Mouse (Mus musculus): Measurements from ENCODE around the gene Cdk18. TPM values are rescaled to one million over a fixed set of nuclear protein-coding genes. Genes with fewer than 3 reads are reported as not detected.
A peak's percentile ranks its signal among the peaks of the same experiment; 100 is the strongest.

Gene Cdk18
- polyA plus RNA-seq, 1 experiment from 2014 or later, result 10.3 TPM

DNA sequence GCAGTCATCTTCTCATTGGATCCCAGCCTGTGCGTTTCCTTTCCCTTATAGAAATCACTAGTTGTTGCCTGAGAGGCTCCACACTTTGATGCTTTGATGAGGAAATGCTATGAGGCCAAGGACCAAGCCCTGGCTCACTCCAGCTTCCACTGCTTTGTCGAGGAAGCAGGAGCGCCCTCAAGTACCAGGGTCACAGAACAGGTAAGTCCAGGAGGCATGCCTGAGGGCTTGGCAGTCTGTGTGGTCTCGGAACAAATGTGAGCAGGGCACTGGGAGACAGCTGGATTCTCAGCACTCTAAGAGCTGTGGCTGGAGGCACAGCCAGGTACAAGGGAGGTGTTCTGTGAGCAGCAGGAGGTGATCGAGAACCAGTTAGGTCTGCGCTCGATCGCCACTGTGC lies 27.1 kb downstream of the Cdk18 start:
- Histone ChIP-seq H3K27ac (no peak overlapping the region), H3K9ac (ENCODE audit: low read depth, low read length) (no peak overlapping the region), H3K27me3 (ENCODE audit: insufficient read depth, low read length) (no peaks in the 10 kb centered on the region), H3K36me3 (ENCODE audit: insufficient read depth, low read length) (0 out of 2 replicates have a peak, but pooled peaks cover 3% of the 10 kb centered on the region), H3K4me3 (replicated peaks; ENCODE audit: low read depth, low read length) (no peak overlapping the region), H3K9me3 (replicated peaks; ENCODE audit: low read length) (no peaks in the 10 kb centered on the region), H3K4me2 (ENCODE audit: low read length) (no peak overlapping the region), H3K4me1 (replicated peaks; ENCODE audit: insufficient read depth, low read length) (no peaks in the 10 kb centered on the region)
- whole genome bisulfite sequencing, result 74% methylated on average over 8 of the region's 8 CpGs
- ATAC-seq (replicated peaks; ENCODE audit: low FRiP score, low read depth), result no peak
- DNase-seq (ENCODE audit: low spot score), result no peak
- no peak for TF ChIP-seq CTCF (IDR thresholded peaks at IDR 0.05; ENCODE audit: low read depth)

- no peaks in the 10 kb centered on the region for H3K9me3 ChIP-seq (replicated peaks; ENCODE audit: low read length)
- no peaks in the 10 kb centered on the region for H3K4me1 ChIP-seq (replicated peaks; ENCODE audit: insufficient read depth, low read length)
- 0 out of 2 replicates have a peak, but pooled peaks cover 3% of the 10 kb centered on the region for H3K36me3 ChIP-seq (ENCODE audit: insufficient read depth, low read length)
- H3K4me3 ChIP-seq (replicated peaks; ENCODE audit: low read depth, low read length), result no peak overlapping the region
- no peaks in the 10 kb centered on the region for H3K27me3 ChIP-seq (ENCODE audit: insufficient read depth, low read length)
- H3K9ac ChIP-seq (ENCODE audit: low read depth, low read length), result no peak overlapping the region
- no peak overlapping the region for H3K4me2 ChIP-seq (ENCODE audit: low read length)
- H3K27ac ChIP-seq, result no peak overlapping the region
- DNase-seq (ENCODE audit: low spot score) (no peak), ATAC-seq (replicated peaks; ENCODE audit: low FRiP score, low read depth) (no peak)
- WGBS, result 25% methylated on average over 1 of the region's 1 CpGs
- no peak for TF ChIP-seq CTCF (IDR thresholded peaks at IDR 0.05; ENCODE audit: low read depth)
These were observed 28.1 kb downstream of the Cdk18 start for GRCm38 (mm10) chr1:132111411-132111810.

- no peaks in the 10 kb centered on the region for H3K27me3 ChIP-seq (ENCODE audit: insufficient read depth, low read length)
These were observed 30.1 kb downstream of the Cdk18 start for GRCm38 (mm10) chr1:132109368-132109767.

GRCm38 (mm10) chr1:132104353-132104752 lies 35.1 kb downstream of the Cdk18 start:
- Histone ChIP-seq H3K36me3 (ENCODE audit: insufficient read depth, low read length) (no peaks in the 10 kb centered on the region), H3K27ac (no peak overlapping the region), H3K4me2 (ENCODE audit: low read length) (no peak overlapping the region), H3K9me3 (replicated peaks; ENCODE audit: low read length) (no peaks in the 10 kb centered on the region), H3K4me1 (replicated peaks; ENCODE audit: insufficient read depth, low read length) (no peaks in the 10 kb centered on the region), H3K9ac (ENCODE audit: low read depth, low read length) (no peak overlapping the region), H3K4me3 (replicated peaks; ENCODE audit: low read depth, low read length) (no peak overlapping the region), H3K27me3 (ENCODE audit: insufficient read depth, low read length) (no peaks in the 10 kb centered on the region)
- no peak for DNase-seq (ENCODE audit: low spot score)
- ATAC-seq (replicated peaks; ENCODE audit: low FRiP score, low read depth), result no peak
- 72% methylated on average over 14 of the region's 14 CpGs for WGBS
- TF ChIP-seq CTCF (IDR thresholded peaks at IDR 0.05; ENCODE audit: low read depth), result no peak

More at GRCm38 (mm10) chr1:132109368-132109767, 30.1 kb downstream of the Cdk18 start:
- ATAC-seq (replicated peaks; ENCODE audit: low FRiP score, low read depth) (no peak), DNase-seq (ENCODE audit: low spot score) (no peak)
- H3K4me3 ChIP-seq (replicated peaks; ENCODE audit: low read depth, low read length), result no peak overlapping the region
- H3K4me1 ChIP-seq (replicated peaks; ENCODE audit: insufficient read depth, low read length), result no peaks in the 10 kb centered on the region
- no peak overlapping the region for H3K9ac ChIP-seq (ENCODE audit: low read depth, low read length)
- H3K27ac ChIP-seq, result no peak overlapping the region
- no peaks in the 10 kb centered on the region for H3K9me3 ChIP-seq (replicated peaks; ENCODE audit: low read length)
- WGBS, result 51% methylated on average over 2 of the region's 2 CpGs
- TF ChIP-seq CTCF (IDR thresholded peaks at IDR 0.05; ENCODE audit: low read depth), result no peak
- H3K36me3 ChIP-seq (ENCODE audit: insufficient read depth, low read length), result no peaks in the 10 kb centered on the region
- H3K4me2 ChIP-seq (ENCODE audit: low read length), result no peak overlapping the region

DNA sequence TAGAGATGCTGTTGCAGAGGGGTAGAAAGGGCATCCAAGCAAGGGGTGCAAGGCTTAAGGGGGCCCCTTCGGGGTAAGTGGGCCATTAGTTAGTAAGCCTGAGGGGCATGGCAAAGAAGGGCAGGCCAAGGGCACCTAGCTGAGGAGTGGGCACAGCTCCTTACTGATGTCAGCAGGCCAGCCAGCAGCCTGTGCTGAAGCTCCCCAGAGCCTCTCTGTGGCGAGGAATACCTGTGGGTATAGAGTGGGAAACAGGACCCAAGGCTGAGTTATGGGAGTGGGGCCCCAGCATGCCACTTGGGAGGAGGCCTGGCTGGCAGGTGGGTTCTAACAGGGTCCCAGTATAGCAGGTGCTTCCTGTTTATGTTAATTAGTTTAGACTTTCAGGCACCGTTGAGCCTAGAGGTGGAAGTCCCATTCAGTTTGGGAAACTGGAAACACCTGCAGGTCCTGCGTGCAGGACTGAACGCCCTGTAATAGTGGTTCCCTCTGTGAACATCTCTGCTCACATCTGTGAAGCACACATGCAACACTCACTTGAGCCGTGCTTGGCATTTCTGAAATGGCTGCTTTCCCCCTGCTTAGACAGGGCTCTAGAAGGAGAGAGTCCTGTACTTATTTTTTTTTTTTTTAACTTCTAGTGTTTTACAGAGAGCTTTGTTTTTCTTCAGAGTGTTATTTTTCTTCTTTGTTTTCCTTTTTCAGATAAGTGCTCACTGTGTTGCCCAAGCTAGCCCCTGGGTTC lies 37.4 kb downstream of the Cdk18 start:
- no peaks in the 10 kb centered on the region for H3K36me3 ChIP-seq (ENCODE audit: insufficient read depth, low read length)
- 59% methylated on average over 6 of the region's 6 CpGs for WGBS
- H3K4me3 ChIP-seq (replicated peaks; ENCODE audit: low read depth, low read length), result no peak overlapping the region
- H3K4me2 ChIP-seq (ENCODE audit: low read length), result no peak overlapping the region
- no peaks in the 10 kb centered on the region for H3K4me1 ChIP-seq (replicated peaks; ENCODE audit: insufficient read depth, low read length)
- H3K9ac ChIP-seq (ENCODE audit: low read depth, low read length), result no peak overlapping the region
- H3K27ac ChIP-seq, result no peak overlapping the region
- ATAC-seq (replicated peaks; ENCODE audit: low FRiP score, low read depth) (peak; percentile 19; the same call in 1 of the 2 replicates), DNase-seq (ENCODE audit: low spot score) (no peak)
- no peak for TF ChIP-seq CTCF (IDR thresholded peaks at IDR 0.05; ENCODE audit: low read depth)
- H3K9me3 ChIP-seq (replicated peaks; ENCODE audit: low read length), result no peaks in the 10 kb centered on the region
- no peaks in the 10 kb centered on the region for H3K27me3 ChIP-seq (ENCODE audit: insufficient read depth, low read length)

GRCm38 (mm10) chr1:132099775-132100174 lies 39.7 kb downstream of the Cdk18 start:
- 83% methylated on average over 4 of the region's 4 CpGs for WGBS
- TF ChIP-seq CTCF (IDR thresholded peaks at IDR 0.05; ENCODE audit: low read depth), result no peak
- Histone ChIP-seq H3K4me2 (ENCODE audit: low read length) (no peak overlapping the region), H3K27me3 (ENCODE audit: insufficient read depth, low read length) (no peaks in the 10 kb centered on the region), H3K36me3 (ENCODE audit: insufficient read depth, low read length) (no peaks in the 10 kb centered on the region), H3K4me3 (replicated peaks; ENCODE audit: low read depth, low read length) (no peak overlapping the region), H3K9me3 (replicated peaks; ENCODE audit: low read length) (no peaks in the 10 kb centered on the region), H3K4me1 (replicated peaks; ENCODE audit: insufficient read depth, low read length) (no peaks in the 10 kb centered on the region), H3K27ac (no peak overlapping the region), H3K9ac (ENCODE audit: low read depth, low read length) (no peak overlapping the region)
- DNase-seq (ENCODE audit: low spot score), result no peak
- ATAC-seq (replicated peaks; ENCODE audit: low FRiP score, low read depth), result no peak
